Mouse (Mus musculus): ENCODE measurements around the gene Zfp385c. TPM values are rescaled to one million over a fixed set of nuclear protein-coding genes. Genes with fewer than 3 reads are reported as not detected.

Gene Zfp385c
- polyA plus RNA-seq, 1 experiment from 2014 or later: 2.5 TPM

DNA sequence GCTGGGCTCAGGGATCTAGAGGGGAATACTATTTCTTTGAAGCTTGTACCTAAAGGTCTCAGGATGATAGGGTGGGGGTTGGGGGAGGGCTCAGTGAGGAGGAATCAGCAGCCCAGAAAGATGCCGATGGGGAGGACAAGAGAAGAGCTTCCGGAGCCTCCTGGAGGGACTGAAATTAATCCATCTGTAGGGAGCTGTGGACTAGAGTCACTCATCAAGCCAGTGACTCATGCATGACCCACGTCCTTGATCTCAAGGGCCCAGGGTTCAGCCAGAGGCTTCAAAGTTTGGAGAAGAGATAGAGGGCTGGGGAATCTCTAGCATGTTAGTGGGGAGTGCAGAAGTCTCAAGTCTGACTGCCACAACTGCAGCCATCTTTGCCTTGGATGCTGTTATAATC lies 40.5 kb downstream of the Zfp385c start:
- TF ChIP-seq CTCF (IDR thresholded peaks at IDR 0.05; ENCODE audit: low read depth): no peak
- ATAC-seq (replicated peaks; ENCODE audit: low FRiP score, low read depth) (no peak), DNase-seq (ENCODE audit: low spot score) (no peak)
- Histone ChIP-seq H3K4me3 (replicated peaks; ENCODE audit: low read depth, low read length) (no peak overlapping the region), H3K27ac (no peak overlapping the region), H3K27me3 (ENCODE audit: insufficient read depth, low read length) (no peaks in the 10 kb centered on the region), H3K4me1 (replicated peaks; ENCODE audit: insufficient read depth, low read length) (0 out of 2 replicates have a peak, but pooled peaks cover 5% of the 10 kb centered on the region), H3K9me3 (replicated peaks; ENCODE audit: low read length) (no peaks in the 10 kb centered on the region), H3K9ac (ENCODE audit: low read depth, low read length) (no peak overlapping the region), H3K36me3 (ENCODE audit: insufficient read depth, low read length) (no peaks in the 10 kb centered on the region), H3K4me2 (ENCODE audit: low read length) (no peak overlapping the region)
- 22% methylated on average over 3 of the region's 3 CpGs for WGBS

DNA sequence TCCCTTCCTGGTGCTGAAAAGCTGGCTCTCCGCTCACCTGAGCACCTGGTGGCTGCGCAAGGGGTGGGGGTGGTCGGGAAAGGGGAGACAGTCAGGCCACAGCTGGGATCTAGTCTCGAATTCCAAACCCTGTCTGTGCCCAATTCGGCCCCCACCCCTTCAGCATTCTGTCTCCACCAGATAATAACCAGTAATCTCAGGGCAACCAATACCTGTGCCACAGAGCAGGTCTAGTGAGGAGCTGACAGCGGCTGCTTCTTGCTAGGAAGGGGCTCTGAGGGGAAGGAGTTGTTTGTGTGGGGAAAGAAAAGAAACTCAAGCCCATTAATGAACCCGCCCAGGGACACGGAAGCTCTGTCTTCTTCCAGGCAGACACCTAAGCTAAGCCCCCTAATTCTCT lies 41.0 kb downstream of the Zfp385c start:
- Histone ChIP-seq H3K4me1 (replicated peaks; ENCODE audit: insufficient read depth, low read length) (0 out of 2 replicates have a peak, but pooled peaks cover 5% of the 10 kb centered on the region), H3K4me3 (replicated peaks; ENCODE audit: low read depth, low read length) (no peak overlapping the region), H3K27ac (no peak overlapping the region), H3K9me3 (replicated peaks; ENCODE audit: low read length) (no peaks in the 10 kb centered on the region), H3K9ac (ENCODE audit: low read depth, low read length) (no peak overlapping the region), H3K27me3 (ENCODE audit: insufficient read depth, low read length) (no peaks in the 10 kb centered on the region), H3K36me3 (ENCODE audit: insufficient read depth, low read length) (no peaks in the 10 kb centered on the region), H3K4me2 (ENCODE audit: low read length) (no peak overlapping the region)
- no peak for ATAC-seq (replicated peaks; ENCODE audit: low FRiP score, low read depth)
- no peak for TF ChIP-seq CTCF (IDR thresholded peaks at IDR 0.05; ENCODE audit: low read depth)
- no peak for DNase-seq (ENCODE audit: low spot score)
- 15% methylated on average over 8 of the region's 8 CpGs for WGBS

DNA sequence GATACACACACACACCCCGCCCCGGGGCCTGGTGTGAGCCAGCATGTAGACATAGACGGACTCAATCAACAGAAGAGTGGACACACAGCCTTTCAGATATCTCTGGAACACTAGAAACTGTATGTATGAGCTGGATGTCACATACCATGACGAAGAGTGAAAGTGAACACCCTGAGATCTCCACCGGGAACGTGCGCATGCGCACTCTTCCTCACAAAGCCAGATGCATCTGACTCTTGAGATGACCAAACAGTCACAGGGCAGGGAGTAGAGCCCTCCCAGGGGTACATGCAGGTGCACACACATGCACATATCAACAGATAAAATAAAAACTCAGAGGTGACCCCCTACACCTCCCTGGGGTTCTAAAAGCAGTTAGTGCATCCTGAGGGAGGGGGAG lies 43.9 kb downstream of the Zfp385c start:
- H3K9me3 ChIP-seq (replicated peaks; ENCODE audit: low read length): no peaks in the 10 kb centered on the region
- no peak overlapping the region for H3K27ac ChIP-seq
- no peak for TF ChIP-seq CTCF (IDR thresholded peaks at IDR 0.05; ENCODE audit: low read depth)
- H3K4me1 ChIP-seq (replicated peaks; ENCODE audit: insufficient read depth, low read length): 0 out of 2 replicates have a peak, but pooled peaks cover 5% of the 10 kb centered on the region
- H3K4me2 ChIP-seq (ENCODE audit: low read length): no peak overlapping the region
- WGBS: 85% methylated on average over 8 of the region's 8 CpGs
- no peaks in the 10 kb centered on the region for H3K27me3 ChIP-seq (ENCODE audit: insufficient read depth, low read length)
- H3K36me3 ChIP-seq (ENCODE audit: insufficient read depth, low read length): no peaks in the 10 kb centered on the region
- DNase-seq (ENCODE audit: low spot score) (no peak), ATAC-seq (replicated peaks; ENCODE audit: low FRiP score, low read depth) (no peak)
- H3K4me3 ChIP-seq (replicated peaks; ENCODE audit: low read depth, low read length): no peak overlapping the region
- H3K9ac ChIP-seq (ENCODE audit: low read depth, low read length): no peak overlapping the region

DNA sequence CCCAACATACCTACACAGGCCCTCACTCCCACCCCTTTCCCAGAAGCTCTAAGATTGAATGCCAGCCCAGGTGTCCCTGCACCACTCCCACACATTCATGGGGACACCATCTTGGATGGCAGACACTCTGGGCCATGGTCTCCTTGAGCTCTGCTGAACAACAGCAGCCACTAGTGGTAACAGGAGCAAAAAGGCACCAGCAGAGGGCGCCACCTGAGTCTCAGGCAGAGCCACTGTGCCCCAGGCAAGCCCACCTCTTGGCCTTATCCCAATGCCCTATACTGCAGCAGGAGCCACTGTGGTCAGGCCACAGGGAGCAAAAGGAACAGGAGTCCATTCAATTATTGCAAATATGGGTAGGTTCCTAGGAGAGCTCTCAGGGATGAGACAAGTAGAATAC lies 46.0 kb downstream of the Zfp385c start:
- ATAC-seq (replicated peaks; ENCODE audit: low FRiP score, low read depth) (no peak), DNase-seq (ENCODE audit: low spot score) (peak; percentile 58)
- Histone ChIP-seq H3K4me3 (replicated peaks; ENCODE audit: low read depth, low read length) (no peak overlapping the region), H3K27me3 (ENCODE audit: insufficient read depth, low read length) (no peaks in the 10 kb centered on the region), H3K4me1 (replicated peaks; ENCODE audit: insufficient read depth, low read length) (0 out of 2 replicates have a peak, but pooled peaks cover 4% of the 10 kb centered on the region), H3K27ac (no peak overlapping the region), H3K36me3 (ENCODE audit: insufficient read depth, low read length) (no peaks in the 10 kb centered on the region), H3K4me2 (ENCODE audit: low read length) (no peak overlapping the region), H3K9ac (ENCODE audit: low read depth, low read length) (no peak overlapping the region), H3K9me3 (replicated peaks; ENCODE audit: low read length) (no peaks in the 10 kb centered on the region)
- 14% methylated on average over 1 of the region's 1 CpGs for WGBS
- TF ChIP-seq CTCF (IDR thresholded peaks at IDR 0.05; ENCODE audit: low read depth): peak; percentile 77

DNA sequence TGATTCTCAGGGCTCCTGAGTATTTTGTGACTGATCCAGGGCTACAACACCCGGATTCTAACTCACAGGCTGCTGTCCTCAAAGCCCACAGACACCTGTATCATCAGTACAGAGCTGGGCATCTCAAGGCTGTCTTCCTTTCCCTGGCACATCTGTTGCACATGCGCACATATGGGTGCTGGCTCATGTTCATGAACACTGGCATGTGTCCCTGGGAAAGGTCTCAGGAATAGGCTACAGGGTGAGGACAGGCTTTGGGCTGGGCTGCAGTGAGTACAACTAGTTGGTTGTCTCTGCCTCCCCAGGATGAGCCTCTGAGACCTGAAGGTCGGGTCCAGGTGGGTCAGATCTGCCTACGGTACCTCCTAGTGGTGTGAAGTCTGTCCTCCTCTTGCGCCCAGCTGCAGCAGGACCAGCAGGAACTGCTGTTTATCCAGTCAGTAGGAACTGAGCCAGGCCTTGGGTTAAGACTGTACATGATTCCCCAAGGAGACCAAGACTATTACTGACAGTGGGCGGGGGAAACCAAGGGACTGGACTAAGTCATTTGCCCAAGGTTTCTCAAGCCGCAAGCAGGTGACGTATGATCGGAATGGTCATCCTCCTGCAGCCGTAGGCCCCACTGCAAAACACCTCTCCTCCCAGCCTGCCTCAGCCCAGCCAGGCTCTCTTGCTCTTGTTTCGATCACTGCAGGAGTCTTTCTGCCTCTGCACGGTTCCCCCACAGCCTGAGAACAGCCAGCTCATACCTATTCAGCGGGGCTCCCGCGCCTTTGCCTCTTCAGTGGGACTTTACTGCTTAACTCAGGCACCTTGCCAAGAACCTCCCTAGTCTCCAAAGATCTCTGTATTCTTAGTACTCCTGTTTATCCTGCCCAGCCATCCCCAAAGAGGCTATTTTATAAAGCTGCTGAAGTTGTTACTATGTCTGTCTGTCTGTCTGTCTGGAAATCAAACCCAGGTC lies 48.4 kb downstream of the Zfp385c start:
- DNase-seq (ENCODE audit: low spot score) (no peak), ATAC-seq (replicated peaks; ENCODE audit: low FRiP score, low read depth) (no peak)
- no peaks in the 10 kb centered on the region for H3K36me3 ChIP-seq (ENCODE audit: insufficient read depth, low read length)

DNA sequence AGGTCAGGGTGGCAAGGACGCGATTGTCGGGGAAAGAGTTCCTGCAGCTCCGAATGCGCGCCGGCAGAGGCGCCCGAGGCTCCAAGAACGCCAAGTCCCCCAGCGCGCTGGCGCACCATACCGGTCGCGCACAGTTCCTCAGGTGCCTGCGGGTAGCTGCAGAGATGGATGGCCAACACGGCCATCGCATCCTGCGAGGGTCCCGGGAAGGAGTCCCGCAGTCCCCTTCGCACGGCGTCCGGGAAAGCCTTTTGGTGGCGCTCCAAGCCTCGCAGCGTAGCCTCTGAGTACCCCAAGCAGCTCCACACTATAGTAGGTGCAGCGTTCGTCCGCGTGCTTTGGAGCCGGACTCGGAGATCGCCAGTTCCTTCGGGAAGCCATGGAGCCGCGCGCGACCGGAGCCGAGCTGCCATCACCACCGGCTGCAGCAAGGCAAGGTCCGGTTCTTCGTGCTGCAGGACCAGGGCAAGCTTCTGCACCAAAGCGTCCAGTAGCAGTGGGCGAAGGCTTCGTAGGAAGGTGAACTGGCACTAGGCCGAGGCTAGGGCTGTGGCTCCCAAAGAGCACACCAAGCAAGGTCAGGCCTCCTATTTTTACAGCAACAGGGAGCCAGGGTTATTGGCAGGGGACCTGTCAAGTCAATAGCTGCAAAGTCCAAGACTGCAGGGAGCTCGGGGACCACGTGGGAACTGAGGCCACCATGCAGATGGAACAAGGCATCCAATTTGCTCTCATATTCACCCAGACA lies 51.9 kb downstream of the Zfp385c start:
- Histone ChIP-seq H3K27ac (no peak overlapping the region), H3K9ac (ENCODE audit: low read depth, low read length) (peak overlapping the region; percentile 46; the same call in 1 of the 2 replicates), H3K4me1 (replicated peaks; ENCODE audit: insufficient read depth, low read length) (peaks cover 3% of the 10 kb centered on the region; the same call in 1 of the 2 replicates), H3K36me3 (ENCODE audit: insufficient read depth, low read length) (no peaks in the 10 kb centered on the region), H3K4me2 (ENCODE audit: low read length) (peak overlapping the region; percentile 55), H3K4me3 (replicated peaks; ENCODE audit: low read depth, low read length) (peak overlapping the region; percentile 17; the same call in 1 of the 2 replicates), H3K27me3 (ENCODE audit: insufficient read depth, low read length) (no peaks in the 10 kb centered on the region), H3K9me3 (replicated peaks; ENCODE audit: low read length) (no peaks in the 10 kb centered on the region)
- DNase-seq (ENCODE audit: low spot score) (peak; percentile 64), ATAC-seq (replicated peaks; ENCODE audit: low FRiP score, low read depth) (peak; percentile 47; the same call in 1 of the 2 replicates)
- TF ChIP-seq CTCF (IDR thresholded peaks at IDR 0.05; ENCODE audit: low read depth): peak; percentile 60
- 6% methylated on average over 52 of the region's 52 CpGs for WGBS

More for the DNA sequence above, 48.4 kb downstream of the Zfp385c start:
- Histone ChIP-seq H3K4me2 (ENCODE audit: low read length) (no peak overlapping the region), H3K9me3 (replicated peaks; ENCODE audit: low read length) (no peaks in the 10 kb centered on the region), H3K4me1 (replicated peaks; ENCODE audit: insufficient read depth, low read length) (peaks cover 3% of the 10 kb centered on the region; the same call in 1 of the 2 replicates), H3K27me3 (ENCODE audit: insufficient read depth, low read length) (no peaks in the 10 kb centered on the region), H3K27ac (no peak overlapping the region), H3K4me3 (replicated peaks; ENCODE audit: low read depth, low read length) (no peak overlapping the region), H3K9ac (ENCODE audit: low read depth, low read length) (no peak overlapping the region)
- WGBS: 61% methylated on average over 15 of the region's 15 CpGs
- no peak for TF ChIP-seq CTCF (IDR thresholded peaks at IDR 0.05; ENCODE audit: low read depth)

Measured in kidney, postnatal 0 days (tissue).